Mouse (Mus musculus): ENCODE measurements around the gene Actn1.

DNA sequence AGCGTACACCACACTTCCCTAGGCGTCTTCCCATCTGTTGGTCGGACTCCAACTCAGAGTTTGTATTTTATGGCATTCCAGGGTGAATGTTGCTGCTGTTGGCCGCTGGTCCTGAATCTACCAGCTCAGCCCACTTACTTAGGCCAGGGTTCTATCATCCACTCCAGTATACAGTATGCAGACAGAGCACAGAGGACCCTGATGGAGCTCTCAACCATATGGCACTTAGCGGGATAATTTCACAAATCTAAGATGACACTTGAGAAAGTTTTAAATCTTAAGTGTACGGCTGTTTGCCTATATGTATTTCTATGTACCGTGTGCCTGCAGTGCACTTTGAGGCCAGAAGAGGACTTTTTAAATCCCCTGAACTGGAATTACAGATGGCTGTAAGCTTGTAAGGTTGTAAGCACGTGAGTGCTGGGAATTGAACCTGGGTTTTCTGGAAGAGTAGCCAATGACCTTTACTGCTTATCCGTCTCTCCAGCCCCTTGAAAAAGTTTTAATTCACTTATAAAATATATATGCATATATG, 127.1 kb downstream of the Actn1 start:
- no peak for TF ChIP-seq EP300 (IDR thresholded peaks at IDR 0.05; ENCODE audit: low read depth)
- TF ChIP-seq CTCF (IDR thresholded peaks at IDR 0.05; ENCODE audit: low read depth) = 0 out of 2 replicates have a peak, but pooled peaks have one; percentile 5

All from heart, postnatal 0 days (tissue).